Mouse (Mus musculus): ENCODE data around the gene Ergic1.

The Ergic1 gene

GRCm38 (mm10) chr17:26699819-26700616 lies 138.7 kb downstream of the Ergic1 start:
- DNase-seq (ENCODE audit: low read depth, low spot score): no peak

- DNase-seq (ENCODE audit: low read depth, low spot score): no peak
These were observed 140.3 kb downstream of the Ergic1 start for GRCm38 (mm10) chr17:26701565-26701964.

- no peak for DNase-seq (ENCODE audit: low read depth, low spot score)
These were observed 141.3 kb downstream of the Ergic1 start for GRCm38 (mm10) chr17:26702621-26703020.

- no peak for DNase-seq (ENCODE audit: low read depth, low spot score)
These were observed 142.4 kb downstream of the Ergic1 start for GRCm38 (mm10) chr17:26703671-26704070.

GRCm38 (mm10) chr17:26705463-26706359 lies 144.4 kb downstream of the Ergic1 start:
- no peak for DNase-seq (ENCODE audit: low read depth, low spot score)
